Mouse (Mus musculus): ENCODE results near the gene Tiprl. TPM values are rescaled to one million over a fixed set of nuclear protein-coding genes. Genes with fewer than 3 reads are reported as not detected.
A peak's percentile ranks its signal among the peaks of the same experiment; 100 is the strongest.

The Tiprl gene
- polyA plus RNA-seq, 1 experiment from 2014 or later, result 91.7 TPM

DNA sequence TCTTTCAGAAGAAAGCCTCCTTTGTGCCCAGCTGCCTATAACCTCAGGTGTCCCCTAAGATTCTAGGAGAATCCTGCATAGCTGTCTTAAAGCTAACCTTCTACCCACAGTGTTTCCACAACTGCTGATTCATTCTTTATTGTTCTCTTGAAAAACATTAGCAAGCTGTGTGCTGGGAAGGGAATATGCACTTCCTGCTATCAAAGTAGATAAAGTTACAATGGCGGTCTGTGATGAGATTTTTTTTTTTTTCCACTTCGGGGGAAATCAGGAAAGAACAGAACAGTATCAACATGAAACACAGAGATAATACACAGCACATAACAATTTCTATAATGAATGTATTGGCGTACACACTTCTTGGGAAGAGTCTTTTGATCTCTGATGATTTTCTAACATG, 38.9 kb downstream of the Tiprl start:
- Histone ChIP-seq H3K27me3 (ENCODE audit: low read depth, poor library complexity, severe bottlenecking) (no peaks in the 10 kb centered on the region), H3K9me3 (replicated peaks) (no peaks in the 10 kb centered on the region), H3K4me1 (peaks cover 15% of the 10 kb centered on the region), H3K27ac (no peak overlapping the region), H3K36me3 (no peaks in the 10 kb centered on the region), H3K4me3 (no peak overlapping the region)
- no peak for DNase-seq (ENCODE audit: low spot score)
- WGBS, result 85% methylated on average over 3 of the region's 3 CpGs

GRCm38 (mm10) chr1:165195396-165195960, 41.3 kb downstream of the Tiprl start:
- Histone ChIP-seq H3K27me3 (ENCODE audit: low read depth, poor library complexity, severe bottlenecking) (no peaks in the 10 kb centered on the region), H3K4me3 (no peak overlapping the region), H3K27ac (no peak overlapping the region), H3K9me3 (replicated peaks) (no peaks in the 10 kb centered on the region), H3K4me1 (peaks cover 15% of the 10 kb centered on the region), H3K36me3 (no peaks in the 10 kb centered on the region)
- WGBS, result 81% methylated on average over 3 of the region's 3 CpGs
- DNase-seq (ENCODE audit: low spot score), result no peak

- peaks cover 15% of the 10 kb centered on the region for H3K4me1 ChIP-seq
- no peaks in the 10 kb centered on the region for H3K36me3 ChIP-seq
- 11% methylated on average over 5 of the region's 5 CpGs for WGBS
- no peaks in the 10 kb centered on the region for H3K27me3 ChIP-seq (ENCODE audit: low read depth, poor library complexity, severe bottlenecking)
- no peak for DNase-seq (ENCODE audit: low spot score)
- H3K4me3 ChIP-seq, result peak overlapping the region; percentile 66
- no peaks in the 10 kb centered on the region for H3K9me3 ChIP-seq (replicated peaks)
- H3K27ac ChIP-seq, result peak overlapping the region; percentile 79
These were observed 42.2 kb downstream of the Tiprl start for GRCm38 (mm10) chr1:165194662-165195013.

GRCm38 (mm10) chr1:165193880-165194661, 42.7 kb downstream of the Tiprl start, which contains the start of gene Sft2d2:
Gene Sft2d2 (minus strand): TSS chr1:165194438.
- Histone ChIP-seq H3K27ac (peak within 1 kb of the TSS; percentile 79), H3K27me3 (ENCODE audit: low read depth, poor library complexity, severe bottlenecking) (no peaks in the 10 kb centered on the region)

GRCm38 (mm10) chr1:165193426-165193825, 43.4 kb downstream of the Tiprl start:
- DNase-seq (ENCODE audit: low spot score), result no peak
- Histone ChIP-seq H3K4me1 (peaks cover 18% of the 10 kb centered on the region), H3K27me3 (ENCODE audit: low read depth, poor library complexity, severe bottlenecking) (no peaks in the 10 kb centered on the region), H3K36me3 (no peaks in the 10 kb centered on the region), H3K27ac (peak overlapping the region; percentile 79), H3K4me3 (peak overlapping the region; percentile 66), H3K9me3 (replicated peaks) (no peaks in the 10 kb centered on the region)
- 17% methylated on average over 7 of the region's 7 CpGs for WGBS

More at GRCm38 (mm10) chr1:165193880-165194661, 42.7 kb downstream of the Tiprl start, which contains the start of gene Sft2d2:
- H3K36me3 ChIP-seq, result no peaks in the 10 kb centered on the region
- no peaks in the 10 kb centered on the region for H3K9me3 ChIP-seq (replicated peaks)
- peaks cover 15% of the 10 kb centered on the region for H3K4me1 ChIP-seq
- peak; percentile 88 for DNase-seq (ENCODE audit: low spot score)
- H3K4me3 ChIP-seq, result peak within 1 kb of the TSS; percentile 66
- under 1% methylated on average over 68 of the region's 69 CpGs for WGBS

DNA sequence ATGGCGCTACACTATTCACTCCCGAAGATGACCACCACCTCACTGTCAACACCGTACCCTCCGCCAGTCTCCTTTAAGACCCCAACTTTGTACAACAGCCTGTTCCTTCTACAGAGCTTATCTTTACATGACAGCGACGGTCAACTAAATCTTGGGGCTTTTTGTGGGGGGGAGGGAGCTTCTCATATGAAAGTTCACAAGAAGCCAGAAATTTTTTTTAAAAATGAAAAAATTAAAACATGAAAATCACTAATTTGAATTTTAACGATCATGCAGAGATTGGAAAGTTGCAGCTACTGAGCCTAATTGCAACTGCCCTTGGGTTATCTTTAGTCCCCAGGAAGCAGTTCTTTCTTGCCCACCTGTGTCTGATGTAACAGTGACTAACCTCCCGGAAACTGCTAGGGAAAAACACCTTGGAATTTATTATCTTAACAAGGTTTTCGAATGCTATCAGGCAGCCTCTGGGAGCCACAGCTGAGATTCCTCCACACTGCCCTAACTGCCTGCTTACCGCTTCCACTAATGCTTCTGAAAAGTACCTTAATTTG, 44.0 kb downstream of the Tiprl start:
- Histone ChIP-seq H3K36me3 (no peaks in the 10 kb centered on the region), H3K4me3 (peak overlapping the region; percentile 66; the same call in 1 of the 2 replicates), H3K27me3 (ENCODE audit: low read depth, poor library complexity, severe bottlenecking) (no peaks in the 10 kb centered on the region), H3K9me3 (replicated peaks) (no peaks in the 10 kb centered on the region), H3K27ac (no peak overlapping the region), H3K4me1 (peaks cover 18% of the 10 kb centered on the region)
- DNase-seq (ENCODE audit: low spot score), result no peak
- 73% methylated on average over 10 of the region's 10 CpGs for WGBS

DNA sequence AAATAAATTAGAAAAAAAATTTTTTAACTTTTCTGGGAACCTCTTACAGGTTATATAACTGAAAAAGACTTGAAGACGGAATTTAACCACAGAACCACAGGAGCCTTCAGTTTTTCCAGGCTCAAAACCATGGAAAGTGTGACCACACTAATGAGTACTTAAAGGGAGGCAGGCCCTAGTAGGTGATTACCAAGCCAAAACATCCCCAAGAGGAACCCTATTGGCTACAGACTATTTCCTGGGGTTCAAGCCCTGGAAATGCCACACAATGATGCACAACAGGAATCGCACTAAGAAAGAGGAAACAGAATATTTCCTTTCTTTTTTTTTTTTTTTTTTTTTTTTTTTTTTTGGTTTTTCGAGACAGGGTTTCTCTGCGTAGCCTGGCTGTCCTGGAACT, 44.7 kb downstream of the Tiprl start:
- no peak for DNase-seq (ENCODE audit: low spot score)
- Histone ChIP-seq H3K9me3 (replicated peaks) (no peaks in the 10 kb centered on the region), H3K27ac (no peak overlapping the region), H3K36me3 (no peaks in the 10 kb centered on the region), H3K4me3 (no peak overlapping the region), H3K27me3 (ENCODE audit: low read depth, poor library complexity, severe bottlenecking) (no peaks in the 10 kb centered on the region), H3K4me1 (peaks cover 18% of the 10 kb centered on the region)
- WGBS, result 81% methylated on average over 4 of the region's 4 CpGs

GRCm38 (mm10) chr1:165191611-165192010, 45.2 kb downstream of the Tiprl start:
- Histone ChIP-seq H3K27ac (no peak overlapping the region), H3K27me3 (ENCODE audit: low read depth, poor library complexity, severe bottlenecking) (no peaks in the 10 kb centered on the region), H3K9me3 (replicated peaks) (no peaks in the 10 kb centered on the region), H3K4me3 (no peak overlapping the region), H3K4me1 (peaks cover 18% of the 10 kb centered on the region), H3K36me3 (no peaks in the 10 kb centered on the region)
- 89% methylated on average over 13 of the region's 13 CpGs for WGBS
- DNase-seq (ENCODE audit: low spot score), result no peak

DNA sequence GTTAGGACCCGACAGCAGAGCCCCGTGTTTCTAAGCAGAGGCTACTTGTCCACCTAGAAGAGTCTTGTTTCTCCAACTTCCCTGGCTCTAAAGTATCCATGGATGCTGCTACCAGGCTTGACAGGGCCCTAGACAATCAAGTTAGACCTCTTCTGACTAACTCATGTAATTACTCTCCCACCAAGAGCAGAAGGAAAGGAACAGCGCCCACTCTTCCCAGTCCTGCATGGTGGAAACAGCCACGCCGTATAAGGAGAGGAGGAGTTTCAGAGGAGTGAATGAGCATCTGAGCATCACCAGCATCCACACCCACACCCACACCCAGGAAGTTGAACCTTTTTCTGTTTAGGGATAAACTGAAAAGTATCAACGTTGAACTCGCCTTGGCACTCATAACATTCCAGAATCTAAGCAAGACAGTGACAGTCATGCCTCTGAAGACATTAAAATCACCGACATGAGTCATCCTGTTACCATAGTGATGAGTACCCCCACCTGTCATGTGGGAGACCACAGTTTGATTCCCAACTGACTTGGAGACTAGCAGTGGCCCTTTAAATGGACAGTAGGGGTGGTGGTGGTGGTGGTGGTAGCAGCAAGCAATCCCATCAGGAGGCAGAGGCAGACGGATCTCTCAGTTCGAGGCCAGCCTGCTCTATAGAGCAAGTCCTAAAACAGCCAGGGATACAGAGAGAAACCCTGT, 46.1 kb downstream of the Tiprl start:
- no peak for DNase-seq (ENCODE audit: low spot score)
- H3K9me3 ChIP-seq (replicated peaks), result no peaks in the 10 kb centered on the region
- 92% methylated on average over 10 of the region's 10 CpGs for WGBS
- no peaks in the 10 kb centered on the region for H3K27me3 ChIP-seq (ENCODE audit: low read depth, poor library complexity, severe bottlenecking)
- no peak overlapping the region for H3K27ac ChIP-seq
- H3K4me3 ChIP-seq, result no peak overlapping the region
- H3K4me1 ChIP-seq, result peaks cover 18% of the 10 kb centered on the region
- H3K36me3 ChIP-seq, result no peaks in the 10 kb centered on the region

DNA sequence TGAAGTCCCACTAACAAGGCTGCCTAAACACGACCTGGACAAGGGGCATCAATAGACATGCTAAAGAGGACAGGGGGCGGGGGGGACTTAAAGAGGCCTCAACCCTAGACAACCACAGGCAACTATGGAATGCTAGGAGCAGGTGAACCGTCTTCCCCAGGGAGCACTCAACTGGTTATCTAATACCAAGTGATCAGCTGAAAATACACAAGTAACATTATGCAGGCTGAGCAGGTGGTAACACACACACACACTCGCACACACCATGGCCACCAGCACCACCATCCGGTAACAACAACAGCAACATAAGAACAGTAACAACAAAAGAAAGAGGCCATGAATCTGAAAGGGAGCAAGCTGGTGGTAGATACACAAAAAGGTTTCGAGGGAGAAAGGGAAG, 46.7 kb downstream of the Tiprl start:
- 83% methylated on average over 6 of the region's 6 CpGs for whole genome bisulfite sequencing
- Histone ChIP-seq H3K4me1 (peaks cover 15% of the 10 kb centered on the region), H3K4me3 (no peak overlapping the region), H3K36me3 (no peaks in the 10 kb centered on the region), H3K27me3 (ENCODE audit: low read depth, poor library complexity, severe bottlenecking) (no peaks in the 10 kb centered on the region), H3K27ac (no peak overlapping the region), H3K9me3 (replicated peaks) (no peaks in the 10 kb centered on the region)
- no peak for DNase-seq (ENCODE audit: low spot score)

GRCm38 (mm10) chr1:165188806-165189580, 47.8 kb downstream of the Tiprl start:
- H3K36me3 ChIP-seq, result no peaks in the 10 kb centered on the region
- DNase-seq (ENCODE audit: low spot score), result no peak
- no peak overlapping the region for H3K4me3 ChIP-seq
- WGBS, result 79% methylated on average over 10 of the region's 10 CpGs
- no peak overlapping the region for H3K27ac ChIP-seq
- no peaks in the 10 kb centered on the region for H3K27me3 ChIP-seq (ENCODE audit: low read depth, poor library complexity, severe bottlenecking)
- H3K4me1 ChIP-seq, result peaks cover 14% of the 10 kb centered on the region; the same call in 1 of the 2 replicates
- no peaks in the 10 kb centered on the region for H3K9me3 ChIP-seq (replicated peaks)

DNA sequence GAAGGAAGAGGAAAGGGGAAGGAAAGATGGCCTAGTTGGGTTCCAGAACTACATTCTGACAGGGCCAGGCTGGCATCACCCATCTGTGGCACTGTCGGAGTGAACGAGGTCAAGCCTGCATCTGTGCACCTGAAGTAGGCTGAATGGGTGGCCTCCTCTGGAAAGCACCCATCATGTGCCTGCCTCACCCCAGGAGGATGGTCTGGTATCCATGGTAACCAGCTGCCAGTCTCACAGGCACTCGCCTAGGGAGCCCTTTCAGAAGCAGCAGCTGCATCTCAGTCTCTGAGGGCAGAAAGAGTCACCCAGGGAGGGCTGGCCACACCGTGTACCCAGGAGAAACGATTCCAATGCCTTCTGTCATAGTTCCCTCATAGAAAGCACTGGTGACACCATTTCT, 49.4 kb downstream of the Tiprl start:
- Histone ChIP-seq H3K27me3 (ENCODE audit: low read depth, poor library complexity, severe bottlenecking) (no peaks in the 10 kb centered on the region), H3K9me3 (replicated peaks) (no peaks in the 10 kb centered on the region), H3K4me1 (peaks cover 8% of the 10 kb centered on the region; the same call in 1 of the 2 replicates), H3K4me3 (no peak overlapping the region), H3K27ac (no peak overlapping the region), H3K36me3 (0 out of 2 replicates have a peak, but pooled peaks cover 3% of the 10 kb centered on the region)
- peak; percentile 11 for DNase-seq (ENCODE audit: low spot score)
- 81% methylated on average over 5 of the region's 5 CpGs for WGBS
